In the genomic region with DNA sequence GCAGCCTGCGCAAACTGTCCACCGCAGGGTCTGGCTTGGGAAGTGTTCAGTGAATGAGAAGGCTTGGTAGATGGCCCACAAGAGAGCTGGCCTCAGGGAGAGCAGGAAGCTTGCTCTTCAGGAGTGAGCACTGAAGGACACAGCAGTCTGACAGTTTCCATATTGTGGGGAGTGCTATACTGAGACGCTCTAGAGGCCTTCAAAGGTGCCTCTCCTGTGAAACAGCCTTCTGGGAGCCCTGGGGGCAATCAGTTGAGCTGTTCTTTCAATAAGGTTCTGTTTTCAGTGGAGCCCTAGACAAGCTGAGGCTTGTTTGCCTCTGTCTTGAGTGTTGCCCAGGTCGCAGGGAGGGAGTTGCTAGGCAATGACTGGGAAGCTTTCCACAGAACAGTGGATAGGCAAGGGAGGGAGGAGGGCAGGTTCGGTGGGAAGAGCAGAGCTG, we compare ENCODE assay signal across 9 mouse cellular contexts.
A peak's percentile ranks its signal among the peaks of the same experiment; 100 is the strongest.
DNase-seq lines count a peak whose midpoint lies in the region; ATAC-seq lines count a peak whose summit lies in the region.
"Had no signal": no experiment of that assay in that cellular context is flagged by ENCODE, and none has a peak within 500 bp of the region (broad histone marks: within the 10 kb centered on the region; RNA-seq: fewer than 3 reads in every experiment).

No protein-coding gene starts in this region.

- H3K9ac ChIP-seq in lung, embryonic 16.5 days (ENCODE audit: low read length), result no peak overlapping the region
- H3K9ac ChIP-seq in hindbrain, embryonic 14.5 days, result no peak overlapping the region
- H3K9ac ChIP-seq in midbrain, embryonic 15.5 days, result no peak overlapping the region

- no peak overlapping the region for H3K4me2 ChIP-seq in lung, embryonic 16.5 days (ENCODE audit: low read depth, low read length)
- no peak overlapping the region for H3K4me2 ChIP-seq in hindbrain, embryonic 14.5 days (replicated peaks)
- H3K4me2 ChIP-seq in midbrain, embryonic 15.5 days, result no peak overlapping the region

- H3K36me3 ChIP-seq in lung, embryonic 16.5 days (ENCODE audit: control insufficient read depth, insufficient read depth, low read length), result no peaks in the 10 kb centered on the region
- no peaks in the 10 kb centered on the region for H3K36me3 ChIP-seq in embryonic facial prominence, embryonic 10.5 days (replicated peaks)
- H3K36me3 ChIP-seq in hindbrain, embryonic 14.5 days (replicated peaks; ENCODE audit: control insufficient read depth, insufficient read depth), result no peaks in the 10 kb centered on the region
- H3K36me3 ChIP-seq in midbrain, embryonic 15.5 days (replicated peaks), result no peaks in the 10 kb centered on the region

- H3K4me1 ChIP-seq in lung, embryonic 16.5 days (replicated peaks; ENCODE audit: control insufficient read depth, insufficient read depth, low read length), result no peaks in the 10 kb centered on the region
- H3K4me1 ChIP-seq in embryonic facial prominence, embryonic 10.5 days, result peaks cover 40% of the 10 kb centered on the region
- H3K4me1 ChIP-seq in hindbrain, embryonic 14.5 days (replicated peaks; ENCODE audit: control insufficient read depth, insufficient read depth, low read length), result peaks cover 12% of the 10 kb centered on the region; the same call in 1 of the 2 replicates
- peaks cover 10% of the 10 kb centered on the region; the same call in 1 of the 2 replicates for H3K4me1 ChIP-seq in midbrain, embryonic 15.5 days

- 59% methylated on average over 5 of the region's 5 CpGs for WGBS in lung, embryonic 16.5 days
- WGBS in embryonic facial prominence, embryonic 10.5 days, result 32% methylated on average over 5 of the region's 5 CpGs
- 48% methylated on average over 5 of the region's 5 CpGs for WGBS in hindbrain, embryonic 14.5 days
- WGBS in midbrain, embryonic 15.5 days, result 44% methylated on average over 5 of the region's 5 CpGs

- peak; percentile 61 for ATAC-seq in lung, embryonic 16.5 days (ENCODE audit: low read depth)
- ATAC-seq in hindbrain, embryonic 14.5 days (ENCODE audit: low FRiP score), result peak; percentile 72
- peak; percentile 72 for ATAC-seq in midbrain, embryonic 15.5 days (replicated peaks)

- no peaks in the 10 kb centered on the region for H3K9me3 ChIP-seq in lung, embryonic 16.5 days (ENCODE audit: control insufficient read depth, low read length)
- no peaks in the 10 kb centered on the region for H3K9me3 ChIP-seq in embryonic facial prominence, embryonic 10.5 days
- H3K9me3 ChIP-seq in hindbrain, embryonic 14.5 days (ENCODE audit: control insufficient read depth, low read length), result no peaks in the 10 kb centered on the region
- H3K9me3 ChIP-seq in midbrain, embryonic 15.5 days, result no peaks in the 10 kb centered on the region

- no peaks in the 10 kb centered on the region for H3K27me3 ChIP-seq in lung, embryonic 16.5 days (ENCODE audit: control insufficient read depth, insufficient read depth, low read depth, low read length)
- no peaks in the 10 kb centered on the region for H3K27me3 ChIP-seq in embryonic facial prominence, embryonic 10.5 days (replicated peaks; ENCODE audit: low read depth, poor library complexity, severe bottlenecking)
- H3K27me3 ChIP-seq in hindbrain, embryonic 14.5 days (ENCODE audit: control insufficient read depth, insufficient read depth, low read length), result peaks cover 11% of the 10 kb centered on the region; the same call in 1 of the 2 replicates
- H3K27me3 ChIP-seq in midbrain, embryonic 15.5 days (replicated peaks), result no peaks in the 10 kb centered on the region

- H3K27ac ChIP-seq in lung, embryonic 16.5 days (ENCODE audit: low read length), result no peak overlapping the region
- H3K27ac ChIP-seq in embryonic facial prominence, embryonic 10.5 days (replicated peaks), result peak overlapping the region; percentile 66
- peak overlapping the region; percentile 9; the same call in 1 of the 2 replicates for H3K27ac ChIP-seq in hindbrain, embryonic 14.5 days
- no peak overlapping the region for H3K27ac ChIP-seq in midbrain, embryonic 15.5 days
- H3K27ac ChIP-seq: kidney, postnatal 0 days had no signal

- H3K4me3 ChIP-seq in lung, embryonic 16.5 days (ENCODE audit: low read length), result no peak overlapping the region
- H3K4me3 ChIP-seq in embryonic facial prominence, embryonic 10.5 days, result no peak overlapping the region
- no peak overlapping the region for H3K4me3 ChIP-seq in hindbrain, embryonic 14.5 days (replicated peaks; ENCODE audit: low read length)
- no peak overlapping the region for H3K4me3 ChIP-seq in midbrain, embryonic 15.5 days

- DNase-seq in lung, postnatal 10 days, result no peak
- peak; percentile 63 for DNase-seq in embryonic facial prominence, embryonic 10.5 days (ENCODE audit: low spot score)
- peak; percentile 51 for DNase-seq in hindbrain, embryonic 14.5 days (ENCODE audit: low spot score)
- no peak for DNase-seq in c-Kit-positive CD71-positive TER-119-positive erythroid progenitor cells, embryonic 14.5 days (ENCODE audit: low spot score)
- DNase-seq in kidney, postnatal 14 days, result no peak
- no peak for DNase-seq in heart, postnatal 4 days

Comparison
In these comparisons a context has a peak if more than half of its experiments do, and no peak if none do; other contexts are left out.
1. H3K27ac ChIP-seq: peak in embryonic facial prominence, embryonic 10.5 days (single experiment) and hindbrain, embryonic 14.5 days (single experiment); none in lung, embryonic 16.5 days (single experiment) and midbrain, embryonic 15.5 days (single experiment).
2. DNase-seq: peak in embryonic facial prominence, embryonic 10.5 days (single experiment) and hindbrain, embryonic 14.5 days (single experiment); none in lung, postnatal 10 days (single experiment), c-Kit-positive CD71-positive TER-119-positive erythroid progenitor cells, embryonic 14.5 days (single experiment), kidney, postnatal 14 days (single experiment) and heart, postnatal 4 days (single experiment).
3. Peak in every context shown above with its lines, with median percentiles within 50 percentile points of each other: ATAC-seq.